Mouse (Mus musculus) lung, adult 18-20 months (tissue): ENCODE data around the gene Prickle2.

Experiments
- DNase-seq, 2 experiments: peaks; one replicate each; pipeline ENCODE4 v3.0.0; 2022; ENCODE audit warnings: mixed read lengths in 2 of 2

Prickle2 gene

DNA sequence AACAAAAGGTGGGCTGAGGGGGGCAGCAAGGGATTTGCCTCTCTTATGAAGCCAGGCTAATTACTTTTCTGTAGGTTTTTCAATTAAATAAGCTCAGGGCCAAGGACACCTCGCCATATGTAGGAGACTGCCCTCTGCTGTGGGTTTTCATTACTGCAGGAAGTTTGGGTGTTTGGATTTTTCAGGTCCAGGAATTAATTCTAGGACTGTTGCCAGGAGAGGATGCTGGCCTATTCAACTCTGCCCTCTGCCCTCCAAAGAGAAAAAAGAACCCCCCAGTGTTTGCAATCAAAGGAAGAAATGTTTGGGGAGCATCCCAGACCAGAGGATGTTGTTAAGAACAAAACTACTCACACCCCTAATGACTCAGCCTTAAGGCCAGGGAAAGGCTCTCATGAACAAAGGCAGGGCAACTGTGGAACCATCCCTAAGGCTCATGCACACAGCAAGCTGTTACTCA, 40.4 kb downstream of the Prickle2 start:
- DNase-seq, result peak; percentile 66 to 80

DNA sequence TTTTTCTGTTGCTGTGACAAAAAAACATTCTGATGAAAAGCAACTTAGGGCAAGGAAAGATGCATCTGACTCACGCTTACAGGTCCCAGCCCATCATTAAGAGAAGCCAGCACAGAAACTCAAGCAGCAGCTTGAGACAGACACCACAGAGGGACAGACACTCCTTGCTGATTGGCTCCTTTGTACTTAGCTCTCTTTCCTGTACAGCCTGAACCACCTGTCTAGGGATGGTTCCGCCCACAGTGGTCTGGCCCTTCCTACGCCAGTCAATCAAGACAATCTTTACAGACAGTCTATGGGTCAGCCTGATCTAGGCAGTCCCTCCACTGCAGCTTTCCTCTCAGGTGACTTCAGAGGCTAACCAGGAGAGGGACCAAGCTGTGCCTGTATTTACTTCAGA, 42.1 kb downstream of the Prickle2 start:
- no peak for DNase-seq

DNA sequence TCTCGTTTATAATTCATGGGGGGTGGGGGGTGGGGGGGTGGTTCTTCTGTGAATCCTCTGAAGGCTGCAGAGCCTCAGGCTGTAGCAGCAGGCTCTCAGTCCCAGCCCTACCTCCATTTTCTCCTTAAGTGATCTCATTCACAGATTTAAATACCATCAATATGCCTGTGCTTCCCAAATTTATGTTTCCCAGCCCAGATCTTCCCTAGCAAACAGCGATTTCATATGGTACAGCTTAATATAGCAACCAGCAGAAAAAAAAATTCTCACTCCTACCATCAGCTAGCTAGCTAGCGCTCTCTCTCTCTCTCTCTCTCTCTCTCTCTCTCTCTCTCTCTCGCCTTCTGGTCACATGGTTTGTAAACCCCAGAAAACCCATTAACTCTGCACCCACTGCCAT, 42.5 kb downstream of the Prickle2 start:
- no peak for DNase-seq

DNA sequence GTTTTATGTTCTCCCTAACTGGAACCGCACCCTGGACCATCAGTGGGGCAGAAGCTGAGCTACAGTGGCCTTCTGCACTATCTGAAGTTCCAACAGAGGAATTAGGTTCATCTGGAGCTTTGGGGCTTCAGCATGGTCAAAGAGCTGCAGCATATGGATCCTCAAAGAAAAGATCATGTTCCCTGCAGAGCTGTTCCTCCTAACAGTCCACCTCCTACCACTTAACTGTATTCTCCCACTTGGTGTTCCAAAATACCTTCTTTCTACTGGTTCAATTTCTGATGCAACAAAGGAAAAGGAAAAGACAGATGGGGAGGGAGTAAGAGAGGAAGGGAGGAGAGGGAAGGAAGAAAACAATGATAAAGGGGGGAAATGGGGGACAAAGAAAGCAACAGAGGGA, 56.9 kb downstream of the Prickle2 start:
- no peak for DNase-seq

DNA sequence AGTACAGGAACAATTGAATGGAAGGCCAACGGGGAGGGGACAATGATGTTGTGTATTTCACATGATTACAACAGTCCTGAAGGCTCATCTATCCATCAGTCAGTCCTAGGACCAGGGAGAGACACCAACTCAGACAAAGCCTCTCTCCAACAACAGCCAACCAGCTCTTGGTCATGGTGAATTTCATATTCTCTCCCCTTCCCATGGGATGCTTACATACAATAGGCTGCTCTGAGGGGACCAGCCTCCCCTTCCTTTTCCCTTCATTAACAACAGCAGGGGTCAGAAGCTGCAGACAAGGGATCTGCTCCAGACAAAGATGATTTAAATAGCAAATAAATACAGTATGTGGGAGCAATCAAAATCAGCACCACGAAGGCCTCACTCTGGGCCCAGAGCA, 57.4 kb downstream of the Prickle2 start:
- DNase-seq, result no peak

DNA sequence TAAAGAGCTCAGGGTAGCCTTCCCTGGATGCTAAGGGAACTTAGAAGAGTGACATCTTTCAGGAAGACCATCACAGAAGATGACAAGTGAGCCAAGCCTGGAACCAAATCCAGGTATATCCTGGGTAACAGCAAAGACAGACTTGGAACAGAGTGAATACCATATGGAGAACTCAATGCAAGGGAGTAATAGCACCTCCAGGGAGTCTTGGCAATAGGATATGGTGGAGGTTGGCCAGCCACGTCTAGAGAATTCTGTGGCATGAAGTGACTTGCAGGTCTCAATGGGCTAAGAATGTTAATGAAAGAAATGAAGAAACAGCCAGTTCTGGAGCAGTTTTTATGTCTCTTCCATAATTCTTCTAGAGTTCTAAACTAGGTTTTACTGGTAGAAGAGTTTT, 63.0 kb downstream of the Prickle2 start:
- DNase-seq, result no peak

DNA sequence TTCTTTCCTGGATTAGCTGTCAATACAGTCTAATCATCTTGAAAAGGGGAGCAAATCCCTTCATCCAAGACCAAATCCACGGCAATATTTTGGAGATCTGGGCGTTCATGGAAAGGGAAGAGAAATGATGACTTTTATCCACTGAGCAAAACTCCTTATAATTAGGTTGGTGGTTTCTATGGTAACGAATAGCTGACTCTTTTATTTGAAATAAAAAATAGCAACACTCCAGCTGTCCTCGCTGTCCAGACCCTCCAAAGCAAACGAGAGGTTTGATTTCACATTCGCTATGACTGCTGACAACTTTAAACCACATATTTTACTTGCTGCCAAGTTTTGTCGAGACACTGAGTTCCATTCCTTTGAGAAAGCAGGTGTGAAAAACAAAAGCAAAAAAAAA, 64.0 kb downstream of the Prickle2 start:
- no peak for DNase-seq

DNA sequence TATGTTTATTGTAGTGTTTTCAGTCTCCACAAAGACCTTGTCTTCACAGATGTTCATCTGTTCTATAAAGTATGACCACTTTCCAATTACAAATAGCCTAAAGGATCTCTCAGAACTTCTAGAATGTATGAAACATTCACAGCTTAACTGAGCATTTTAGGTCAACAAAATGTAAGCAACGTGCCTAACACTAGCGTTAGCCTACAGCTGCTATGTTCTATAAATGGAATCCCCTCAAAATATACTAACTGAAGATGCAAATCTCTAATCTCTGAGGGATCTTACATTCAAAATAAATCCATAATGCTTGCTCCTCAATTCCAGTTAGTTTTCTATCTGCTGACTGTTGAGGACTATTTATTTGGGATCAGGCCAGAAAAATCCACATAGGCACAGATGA, 65.1 kb downstream of the Prickle2 start:
- DNase-seq, result no peak

DNA sequence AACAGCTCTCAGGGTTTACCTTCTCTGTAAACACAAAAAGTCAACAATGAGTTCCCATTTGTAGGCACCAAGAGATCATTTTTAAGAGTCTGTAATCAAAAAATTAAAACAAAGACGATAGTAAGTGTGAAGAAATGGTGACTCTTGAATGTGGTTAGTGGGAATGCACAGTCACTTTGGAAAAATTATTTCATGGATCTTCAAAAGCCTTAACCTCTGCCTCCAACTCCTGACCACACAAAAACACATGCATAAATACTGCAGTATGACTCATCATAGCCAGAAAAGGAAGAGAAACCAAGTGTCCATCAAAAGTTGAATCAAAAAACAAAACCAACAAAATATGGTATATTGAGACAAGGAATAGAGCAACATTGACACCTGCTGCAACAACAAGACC, 69.5 kb downstream of the Prickle2 start:
- DNase-seq, result no peak

DNA sequence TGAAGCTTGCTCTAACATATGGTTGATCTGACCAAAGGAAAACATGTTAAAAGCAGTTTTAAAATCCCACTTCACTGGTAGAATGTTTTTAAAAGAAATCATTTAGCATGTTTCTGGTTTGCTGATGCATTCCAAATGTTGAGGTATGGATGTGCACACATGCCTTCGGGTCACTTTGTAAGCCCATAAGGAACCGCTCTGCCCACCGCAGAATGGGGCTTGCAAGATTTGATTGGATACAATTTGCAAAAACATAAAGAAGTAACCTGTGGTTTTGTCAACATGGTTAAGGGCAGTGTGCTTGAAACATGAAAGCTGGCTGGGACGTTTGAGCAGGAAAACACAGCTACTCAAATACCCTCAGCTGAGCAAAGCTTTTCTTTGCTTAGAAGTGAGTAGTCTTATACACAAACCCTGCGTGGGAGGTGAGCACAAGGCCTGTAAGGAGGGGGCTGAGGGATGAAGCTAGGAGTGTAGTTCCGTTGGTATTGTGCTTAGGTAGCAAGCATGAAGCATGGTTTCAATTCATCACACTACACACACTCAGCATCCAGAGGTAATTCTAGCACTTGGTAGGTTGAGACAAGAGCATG, 71.0 kb downstream of the Prickle2 start:
- DNase-seq, result no peak

DNA sequence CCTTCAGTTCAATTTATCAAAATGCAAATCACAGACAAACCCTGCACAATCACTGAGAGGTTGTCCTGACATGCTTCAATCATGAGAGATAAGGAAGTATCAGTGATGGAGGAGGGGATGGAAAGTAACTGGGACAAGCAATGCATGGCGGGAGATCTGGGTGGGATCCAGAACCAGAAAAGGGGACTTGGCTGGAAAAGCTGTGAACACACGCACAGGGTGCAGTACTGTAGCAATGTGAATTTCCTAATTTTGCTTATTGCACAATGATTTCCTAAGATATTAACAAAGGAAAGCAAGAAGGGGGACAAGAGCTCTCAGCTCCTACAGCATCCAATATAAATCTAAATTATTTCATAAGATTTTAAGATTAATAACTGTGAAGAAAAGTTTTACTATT, 75.0 kb downstream of the Prickle2 start:
- DNase-seq, result no peak

DNA sequence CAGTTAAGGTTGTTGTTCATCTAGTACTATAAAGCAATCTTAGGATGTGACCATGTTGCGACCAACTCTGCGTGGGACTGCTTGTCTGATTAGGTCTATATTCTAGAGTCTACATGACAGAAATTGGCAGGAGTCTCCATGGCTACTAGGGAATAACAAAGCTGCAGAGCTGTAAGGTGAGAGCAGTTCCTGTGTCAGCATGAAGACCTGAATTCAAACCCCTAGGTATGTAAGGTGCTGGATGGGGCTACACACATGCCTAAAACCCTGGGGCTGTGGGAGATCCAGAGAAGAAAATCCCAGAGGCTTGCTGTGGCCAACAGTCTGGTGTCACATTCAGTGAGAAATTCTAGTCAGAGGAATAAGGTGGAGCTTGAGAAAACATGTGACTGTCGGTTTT, 78.2 kb downstream of the Prickle2 start:
- no peak for DNase-seq

DNA sequence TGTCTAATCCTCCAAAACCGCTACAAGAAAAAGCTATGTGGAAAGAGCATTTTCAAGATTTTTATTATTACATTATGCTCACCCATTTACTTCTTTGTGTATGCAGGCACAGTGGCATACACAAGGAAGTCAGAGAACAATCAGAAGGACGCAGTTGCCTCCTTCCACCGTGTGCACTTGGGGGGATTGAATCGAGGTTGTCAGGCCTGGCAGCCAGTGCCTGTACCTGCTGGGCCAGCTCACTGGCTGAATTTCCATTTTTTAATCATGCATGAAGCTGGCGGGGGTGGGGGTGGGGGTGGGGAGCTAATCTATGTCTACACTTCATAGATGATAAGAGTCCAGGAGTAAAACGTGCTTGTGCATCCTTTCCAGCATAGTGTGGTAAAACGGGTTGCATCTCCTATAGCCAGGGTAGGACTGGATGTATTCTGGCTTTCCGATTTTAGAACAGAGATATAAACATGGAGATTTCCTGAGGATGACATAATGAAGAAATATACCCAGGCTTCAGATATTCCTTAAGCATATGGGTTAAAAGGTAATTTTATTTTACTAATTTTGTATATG, 78.8 kb downstream of the Prickle2 start:
- no peak for DNase-seq

DNA sequence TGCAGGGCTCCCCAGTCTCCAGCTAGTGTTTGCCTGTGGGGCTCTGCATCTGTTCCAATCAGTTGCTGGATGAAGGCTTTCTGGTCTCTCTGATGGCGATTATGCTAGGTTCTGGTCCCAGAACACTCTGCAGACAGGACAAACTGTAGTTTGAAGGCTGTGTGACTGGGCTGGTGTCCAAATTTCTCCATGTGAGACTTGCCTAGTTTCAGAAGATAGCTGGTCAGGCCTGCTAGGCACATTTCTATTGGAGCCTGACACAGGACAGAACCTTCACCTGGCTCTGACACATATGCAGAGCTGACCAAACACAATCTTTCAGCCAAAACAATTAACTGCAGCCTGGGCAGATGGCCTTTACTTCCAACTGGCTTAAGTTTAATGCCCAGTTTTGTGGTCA, 80.0 kb downstream of the Prickle2 start:
- no peak for DNase-seq

DNA sequence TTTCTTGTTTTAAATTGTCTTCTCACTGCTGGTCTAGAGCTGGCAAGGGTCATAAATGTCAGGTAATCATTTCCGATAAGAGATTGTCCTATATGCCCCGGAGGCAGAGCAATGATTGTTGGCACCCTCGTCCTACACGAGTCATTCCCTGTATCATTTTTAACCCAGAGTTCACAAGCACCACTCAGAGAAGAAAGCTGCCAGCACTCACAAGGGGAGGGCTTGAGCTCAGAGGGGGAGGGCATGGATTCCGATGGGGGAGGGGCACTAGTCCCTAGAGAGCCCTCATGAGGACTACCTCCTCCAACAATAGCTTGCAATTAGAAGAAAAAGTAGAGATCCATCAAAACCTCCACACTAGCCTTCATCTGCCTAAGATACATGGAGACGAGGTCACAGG, 81.6 kb downstream of the Prickle2 start:
- no peak for DNase-seq

DNA sequence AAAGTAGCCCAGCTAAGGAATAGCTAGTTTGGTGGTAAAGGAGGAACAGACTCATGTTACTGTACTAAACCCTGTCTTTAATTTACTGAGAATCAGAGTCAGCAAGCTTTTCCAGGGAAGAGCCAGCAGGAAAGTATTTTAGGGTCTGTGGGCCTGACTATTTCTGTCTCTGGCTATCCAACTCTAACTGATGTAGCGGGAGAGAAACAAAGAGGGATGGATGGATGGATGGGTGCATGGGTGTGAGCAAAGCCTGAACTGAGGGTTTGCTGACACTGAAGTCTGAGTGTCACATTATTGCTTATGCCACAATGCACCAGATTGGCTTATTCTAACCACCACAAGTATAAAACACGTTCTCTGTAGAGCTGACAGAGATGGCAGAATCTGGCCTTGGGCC, 88.8 kb downstream of the Prickle2 start:
- DNase-seq, result no peak

DNA sequence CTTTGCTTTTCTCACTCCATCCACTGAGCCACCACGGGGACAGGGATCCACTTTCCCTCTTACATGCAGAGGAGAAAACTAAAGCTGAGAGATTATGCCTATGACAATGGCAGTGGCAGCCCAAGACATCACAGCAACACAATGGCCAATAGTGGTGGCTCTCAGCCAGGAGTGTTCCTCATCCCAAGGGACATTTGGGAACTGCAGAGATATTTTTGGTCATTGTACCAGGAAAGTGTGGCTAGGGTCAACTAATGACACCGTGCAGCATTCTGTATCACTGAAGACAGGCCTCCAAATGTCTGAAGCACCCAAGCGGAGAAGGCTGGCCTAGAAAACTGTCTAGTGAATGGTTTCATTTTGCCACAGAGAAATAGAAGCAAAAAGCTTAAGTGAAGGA, 91.2 kb downstream of the Prickle2 start:
- DNase-seq, result no peak

DNA sequence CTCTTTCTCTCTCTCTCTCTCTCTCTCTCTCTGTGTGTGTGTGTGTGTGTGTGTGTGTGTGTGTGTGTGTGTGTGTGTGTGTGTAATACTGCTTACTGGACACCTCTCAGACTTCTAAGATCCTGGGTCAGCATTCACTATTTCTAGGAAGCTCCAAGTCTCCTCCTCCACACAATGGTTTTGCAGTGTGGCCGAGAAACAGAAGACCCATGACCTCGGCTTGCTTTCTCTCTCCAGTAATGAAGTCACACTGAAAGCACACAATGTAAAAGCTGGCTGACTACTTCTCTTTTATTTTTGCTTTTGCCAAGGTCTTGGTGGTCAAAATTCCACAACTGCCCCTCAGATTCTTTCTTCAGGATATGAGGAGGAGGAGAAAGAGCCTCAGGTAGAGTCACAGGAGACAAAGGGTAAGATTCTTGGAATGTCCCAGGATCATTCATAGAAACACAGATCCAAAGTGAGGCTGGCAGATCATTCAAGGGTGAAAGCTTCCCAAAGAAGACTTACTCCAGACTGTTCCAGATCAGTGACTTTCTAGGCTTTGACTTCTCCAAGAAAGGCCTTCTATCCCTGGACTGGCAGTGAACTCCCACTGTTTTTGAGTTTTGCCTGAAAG, 93.7 kb downstream of the Prickle2 start:
- DNase-seq, result no peak

DNA sequence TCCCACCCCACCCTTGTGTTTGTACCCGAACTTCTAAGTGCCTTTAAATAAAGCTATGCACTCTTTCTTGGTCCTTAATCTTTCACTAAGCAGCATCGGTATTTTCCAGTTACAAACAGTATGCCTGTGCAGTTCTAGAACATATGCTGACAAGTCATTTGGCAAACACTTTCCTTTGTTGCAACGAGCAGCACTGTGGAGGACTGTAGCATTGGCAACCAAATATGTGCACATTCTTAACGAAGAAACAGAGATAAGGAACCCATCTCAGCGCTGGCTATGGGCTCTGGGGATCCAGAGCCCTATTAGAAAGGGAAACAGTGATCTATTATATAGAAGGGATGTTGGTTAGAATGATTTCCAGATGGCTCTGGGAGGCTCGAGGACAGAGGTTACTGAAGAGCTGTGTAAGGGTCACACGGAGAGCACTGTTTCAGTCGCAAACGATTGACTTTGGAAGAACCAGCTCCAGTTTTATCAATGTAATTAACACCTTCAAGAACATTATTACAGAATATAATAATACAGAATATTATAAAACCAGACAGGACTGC, 96.2 kb downstream of the Prickle2 start:
- peak in 1 of 2 experiments; percentile 12 for DNase-seq

DNA sequence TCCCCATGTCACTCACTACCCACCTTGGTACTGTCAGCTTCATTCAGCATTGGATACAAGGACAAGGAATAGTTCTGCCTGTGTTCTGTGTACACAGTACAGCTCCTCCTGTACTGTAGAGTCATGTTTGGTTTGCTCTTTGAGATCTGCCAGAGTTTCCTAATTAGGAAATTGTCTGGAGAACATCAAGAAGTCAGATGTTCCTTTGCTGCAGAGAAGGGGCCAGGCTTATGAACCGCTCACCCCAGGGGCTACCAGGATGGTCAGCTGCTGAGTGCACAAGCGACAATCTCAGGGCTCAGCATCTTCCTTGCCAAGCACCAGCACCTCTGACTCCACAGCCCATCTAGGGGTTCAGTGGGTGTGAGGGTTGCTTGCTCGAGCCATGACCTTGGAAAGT, 96.9 kb downstream of the Prickle2 start:
- no peak for DNase-seq

DNA sequence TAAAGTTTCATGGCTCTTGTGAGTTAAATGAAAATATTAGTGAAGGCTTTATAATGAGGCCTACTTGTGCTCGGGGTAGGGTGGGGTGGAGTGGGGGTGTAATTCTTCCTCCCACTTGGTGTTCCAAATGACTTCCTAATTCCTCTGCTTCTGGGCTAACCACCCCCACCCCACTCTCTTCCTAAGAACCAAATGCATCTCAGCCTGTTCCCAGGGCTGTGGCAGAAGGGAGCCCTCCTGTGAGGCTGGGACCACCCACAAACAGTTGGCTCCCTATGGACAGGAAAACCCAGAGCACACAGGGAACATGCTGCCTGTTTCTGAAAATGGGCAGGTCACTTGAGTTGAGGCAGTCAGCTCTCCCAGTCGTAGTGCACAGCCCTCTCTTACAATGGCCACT, 100.8 kb downstream of the Prickle2 start:
- DNase-seq, result no peak

DNA sequence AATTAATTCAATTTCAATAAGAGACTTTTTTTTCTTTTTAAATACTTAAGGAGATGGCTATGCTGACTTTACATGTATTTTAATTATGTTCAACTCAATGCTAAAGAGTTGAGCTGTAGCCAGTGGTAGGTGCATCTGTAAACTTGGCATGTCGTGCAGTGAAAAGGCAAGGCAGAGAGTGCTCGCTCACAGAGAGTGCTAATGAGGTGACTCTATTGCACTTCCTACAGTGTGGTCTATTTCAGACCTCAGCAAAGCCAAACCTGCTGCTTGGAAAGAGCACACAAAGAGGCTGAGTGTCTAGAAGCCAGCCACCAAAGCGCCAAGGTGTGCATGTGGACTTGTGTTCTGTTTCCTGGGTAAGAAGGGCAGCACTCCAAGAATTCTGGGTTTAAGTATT, 109.6 kb downstream of the Prickle2 start:
- no peak for DNase-seq

DNA sequence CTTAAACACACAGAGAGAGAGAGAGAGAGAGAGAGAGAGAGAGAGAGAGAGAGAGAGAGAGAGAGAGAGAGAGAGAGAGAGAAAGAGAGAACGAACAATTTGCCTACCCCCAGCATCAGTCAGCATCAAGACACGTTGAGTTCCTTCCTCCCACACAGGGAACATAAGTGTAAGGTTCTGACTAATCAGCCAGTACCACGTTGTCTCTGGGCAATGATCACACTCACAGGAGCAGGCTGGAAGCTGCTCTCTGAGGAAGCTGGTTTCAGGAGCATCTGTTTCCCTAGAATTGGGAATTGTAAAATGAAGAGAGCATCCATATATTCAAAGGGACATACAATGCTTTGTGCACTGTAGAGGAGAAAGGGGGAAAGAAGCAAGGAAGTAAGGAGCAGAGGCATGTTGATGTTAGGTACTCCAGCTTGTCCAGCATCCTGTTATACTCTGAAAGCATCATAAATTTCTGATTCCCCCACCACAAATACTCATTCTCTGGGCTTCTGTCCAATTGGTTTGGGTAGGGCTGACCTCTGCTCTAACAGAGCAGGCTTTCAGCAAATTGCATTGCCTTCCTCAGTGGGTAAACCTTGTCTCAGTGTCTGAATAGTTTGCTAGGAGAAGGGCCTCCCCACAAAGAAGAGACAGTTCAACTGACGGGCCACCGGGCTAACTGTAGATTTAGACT, 116.4 kb downstream of the Prickle2 start:
- DNase-seq, result no peak

DNA sequence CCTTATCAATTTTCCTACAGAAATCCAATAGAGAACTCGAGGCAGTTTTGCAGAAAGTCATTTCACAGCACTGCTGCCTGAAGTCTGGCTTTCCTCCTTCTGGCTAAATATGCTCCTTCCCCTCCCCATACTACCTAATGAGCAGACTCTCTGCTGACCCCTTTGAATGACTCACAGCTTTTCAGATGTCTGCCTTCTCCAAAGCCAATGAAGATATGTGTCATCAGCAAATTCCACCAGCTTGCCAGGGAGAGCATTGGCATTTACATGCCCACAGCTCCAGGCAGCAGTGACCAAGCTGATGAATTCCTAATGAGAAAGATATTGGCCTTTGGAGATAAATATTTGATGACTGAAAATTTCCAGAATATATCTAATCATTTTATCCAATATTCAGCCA, 121.9 kb downstream of the Prickle2 start:
- DNase-seq, result no peak
